Mouse (Mus musculus) liver, embryonic 14.5 days (tissue): ENCODE data around the gene Pga5.

Experiments
- CTCF ChIP-seq: IDR thresholded peaks from 2 replicates; pipeline ENCODE4 v1.5.1; 2016; ENCODE audit warnings: antibody characterized with exemption, low read depth, control low read depth
- EP300 ChIP-seq: IDR thresholded peaks from 2 replicates; pipeline ENCODE4 v1.6.1; 2016; ENCODE audit warnings: antibody characterized with exemption, low read depth

- TF ChIP-seq CTCF, result peak; percentile 100
- no peak for TF ChIP-seq EP300
Observed at GRCm38 (mm10) chr19:10709360-10710087, 31.7 kb upstream of the Pga5 start.
